Mouse (Mus musculus) heart, embryonic 11.5 days (tissue): ENCODE data around the gene Lipk. TPM values are rescaled to one million over a fixed set of nuclear protein-coding genes. Genes with fewer than 3 reads are reported as not detected.

Experiments
- microRNA-seq: library from miRNA; unstranded; fragments of <30 nt; microRNA quantifications from one replicate; pipeline ENCODE4, GENCODE M21; 2016; ENCODE audit warnings: borderline number of aligned reads
- polyA plus RNA-seq: library from polyadenylated mRNA; unstranded; fragments of >200 nt; fragmentation: Nextera tagmentation; extraction: Ambion mirVana; gene quantifications from 2 replicates; pipeline ENCODE4 v1.2.1, GENCODE M21; 2014

Gene Lipk
- polyA plus RNA-seq, 1 experiment from 2014 or later, result not detected

Small RNA genes lying within 50 kb of the gene (microRNA-seq; reads per million reads assigned to microRNA genes)
- gene Gm23334, result not detected

Other genes with a start within 250 kb of the Lipk start
- gene Lipo3, start 246.3 kb upstream of the Lipk start, polyA plus RNA-seq, result 12.7 and 16.2 TPM in 2 replicates
- not detected in 2 replicates for gene Lipo1, start 220.8 kb upstream of the Lipk start, polyA plus RNA-seq
- gene Lipf, start 47.1 kb upstream of the Lipk start, polyA plus RNA-seq, result 0.21 TPM in 2 replicates
- gene Lipn, start 59.1 kb downstream of the Lipk start, polyA plus RNA-seq, result not detected in 2 replicates
- gene Lipm, start 92.6 kb downstream of the Lipk start, polyA plus RNA-seq, result not detected in 2 replicates
- not detected in 2 replicates for gene Ankrd22, start 157.8 kb downstream of the Lipk start, polyA plus RNA-seq
- 5.0 and 5.2 TPM in 2 replicates for gene Stambpl1, start 183.9 kb downstream of the Lipk start, polyA plus RNA-seq
- gene Acta2, start 247.3 kb downstream of the Lipk start, polyA plus RNA-seq, result 1,416 and 1,586 TPM in 2 replicates